In genomic region chr2:28416511-28416910, GRCm38 (mm10) we compare ENCODE assay signal across 27 mouse cellular contexts. TPM values are rescaled to one million over a fixed set of nuclear protein-coding genes. Genes with fewer than 3 reads are reported as not detected.
DNase-seq lines count a peak whose midpoint lies in the region; ATAC-seq and TF ChIP-seq lines count a peak whose summit lies in the region.
"Had no signal": no experiment of that assay in that cellular context is flagged by ENCODE, and none has a peak within 500 bp of the region (broad histone marks: within the 10 kb centered on the region; RNA-seq: fewer than 3 reads in every experiment).

No protein-coding gene starts in this region.

- 85% methylated on average over 1 of the region's 1 CpGs for WGBS in hindbrain, embryonic 13.5 days

- no peak for ATAC-seq in cerebellum, adult (ENCODE audit: insufficient number of reproducible peaks, low FRiP score, low TSS enrichment)
- no peak for ATAC-seq in hindbrain, embryonic 13.5 days (ENCODE audit: low FRiP score)
- ATAC-seq: activated CD4-positive, CD25-positive, alpha-beta regulatory T cell, adult 4 months; forebrain, embryonic 13.5 days; intestine, postnatal 0 days; liver, embryonic 12.5 days; midbrain, embryonic 13.5 days had no signal

- no peaks in the 10 kb centered on the region for H3K36me3 ChIP-seq in hindbrain, embryonic 13.5 days
- H3K36me3 ChIP-seq: embryonic facial prominence, embryonic 13.5 days; heart, embryonic 10.5 days; limb, embryonic 12.5 days; liver, embryonic 12.5 days; midbrain, embryonic 13.5 days; stomach, embryonic 15.5 days had no signal

- peaks cover 22% of the 10 kb centered on the region for H3K4me1 ChIP-seq in hindbrain, embryonic 13.5 days (replicated peaks)
- H3K4me1 ChIP-seq: limb, embryonic 12.5 days; liver, embryonic 12.5 days had no signal

- H3K9ac ChIP-seq in hindbrain, embryonic 13.5 days = no peak overlapping the region
- H3K9ac ChIP-seq: forebrain, embryonic 13.5 days; limb, embryonic 12.5 days; liver, embryonic 12.5 days; midbrain, embryonic 13.5 days; stomach, embryonic 15.5 days had no signal

- DNase-seq in cerebellum, adult 11 months = peak; percentile 55
- no peak for DNase-seq in layer of hippocampus, adult 2 months (ENCODE audit: low spot score in 2 of 2)
- DNase-seq in layer of hippocampus, postnatal 14 days (ENCODE audit: low spot score in 2 of 2) = no peak
- DNase-seq in brain, adult 2 months (ENCODE audit: low read depth, low spot score) = peak; percentile 68
- DNase-seq in cerebellum, postnatal 25 days = peak; percentile 72
- DNase-seq: adrenal gland, adult 8-10 months; gastrocnemius, adult 2 months; lung, adult 2 months; lung, postnatal 14 days; right cerebral cortex, adult 18-20 months; thymus, adult 18-20 months; thymus, postnatal 36 days had no signal

- peaks cover 19% of the 10 kb centered on the region; the same call in 1 of the 2 replicates for H3K27me3 ChIP-seq in hindbrain, embryonic 13.5 days
- H3K27me3 ChIP-seq: embryonic facial prominence, embryonic 13.5 days; forebrain, embryonic 13.5 days; limb, embryonic 12.5 days; liver, embryonic 12.5 days; midbrain, embryonic 13.5 days; stomach, embryonic 15.5 days had no signal

- H3K4me3 ChIP-seq in layer of hippocampus, adult 2 months = no peak overlapping the region
- no peak overlapping the region for H3K4me3 ChIP-seq in hindbrain, embryonic 13.5 days
- H3K4me3 ChIP-seq: embryonic facial prominence, embryonic 13.5 days; erythroblast, embryonic 14.5 days; forebrain, embryonic 13.5 days; gastrocnemius, adult 2 months; heart, embryonic 10.5 days; limb, embryonic 12.5 days; liver, embryonic 12.5 days; midbrain, embryonic 13.5 days; stomach, embryonic 15.5 days had no signal

- H3K27ac ChIP-seq in layer of hippocampus, adult 2 months = peak overlapping the region; percentile 93
- no peak overlapping the region for H3K27ac ChIP-seq in hindbrain, embryonic 13.5 days
- H3K27ac ChIP-seq: forebrain, embryonic 13.5 days; gastrocnemius, adult 2 months; heart, embryonic 10.5 days; limb, embryonic 12.5 days; liver, embryonic 12.5 days; midbrain, embryonic 13.5 days; stomach, embryonic 15.5 days had no signal

- no peak for TF ChIP-seq CTCF in layer of hippocampus, adult 2 months (conservative IDR thresholded peaks at IDR 0.05)

- no peak overlapping the region for H3K4me2 ChIP-seq in hindbrain, embryonic 13.5 days
- H3K4me2 ChIP-seq: embryonic facial prominence, embryonic 13.5 days; forebrain, embryonic 13.5 days; limb, embryonic 12.5 days; liver, embryonic 12.5 days; midbrain, embryonic 13.5 days; stomach, embryonic 15.5 days had no signal

- H3K9me3 ChIP-seq in hindbrain, embryonic 13.5 days = no peaks in the 10 kb centered on the region
- H3K9me3 ChIP-seq: embryonic facial prominence, embryonic 13.5 days; forebrain, embryonic 13.5 days; heart, embryonic 10.5 days; limb, embryonic 12.5 days; liver, embryonic 12.5 days; midbrain, embryonic 13.5 days; stomach, embryonic 15.5 days had no signal

RNA-seq across cellular contexts. Expression of gene Ppp1r26, which starts 30.1 kb away (rescaled TPM):
- total RNA-seq in layer of hippocampus, adult 2 months (2021) = 10 to 100 TPM; 14.5 to 17.3 TPM
- total RNA-seq in layer of hippocampus, postnatal 14 days (2021) = 10 to 100 TPM; 14.1 to 15.4 TPM
- polyA plus RNA-seq in hindbrain, embryonic 13.5 days (2015; fragmentation: Nextera tagmentation; extraction: Ambion mirVana) = 11.3 and 14.0 TPM in 2 replicates
- total RNA-seq: monocyte, adult 5-6 weeks had no signal
- polyA plus RNA-seq: erythroblast, embryonic 14.5 days had no signal

RNA-seq across cellular contexts. Expression of gene 1700007K13Rik, which starts 49.6 kb away (rescaled TPM):
- 1 to 10 TPM; 1.9 to 2.4 TPM for total RNA-seq in layer of hippocampus, adult 2 months (2021)
- 1 to 10 TPM; 3.3 to 6.8 TPM for total RNA-seq in layer of hippocampus, postnatal 14 days (2021)
- 2.4 and 3.1 TPM in 2 replicates for polyA plus RNA-seq in hindbrain, embryonic 13.5 days (2015; fragmentation: Nextera tagmentation; extraction: Ambion mirVana)
- total RNA-seq: megakaryocyte progenitor cell, adult 5-6 weeks; monocyte, adult 5-6 weeks had no signal
- polyA plus RNA-seq: erythroblast, embryonic 14.5 days; intestine, postnatal 0 days; large intestine, adult 2 months; liver, embryonic 12.5 days had no signal

RNA-seq across cellular contexts. Expression of gene Mrps2, which starts 51.4 kb away (rescaled TPM):
- total RNA-seq in layer of hippocampus, adult 2 months (2021) = 10 to 100 TPM; 35.8 to 39.4 TPM
- 10 to 100 TPM; 36.8 to 37.3 TPM for total RNA-seq in layer of hippocampus, postnatal 14 days (2021)
- polyA plus RNA-seq in hindbrain, embryonic 13.5 days (2015; fragmentation: Nextera tagmentation; extraction: Ambion mirVana) = 51.9 and 52.6 TPM in 2 replicates

Comparison
In these comparisons a context has a peak if more than half of its experiments do, and no peak if none do; other contexts are left out.
1. DNase-seq: peak in cerebellum, adult 11 months (single experiment), brain, adult 2 months (single experiment) and cerebellum, postnatal 25 days (2 of 2); none in layer of hippocampus, adult 2 months (0 of 2) and layer of hippocampus, postnatal 14 days (0 of 2).